Mouse (Mus musculus) left cerebral cortex, adult 18-20 months (tissue): ENCODE data around the gene App. TPM values are rescaled to one million over a fixed set of nuclear protein-coding genes. Genes with fewer than 3 reads are reported as not detected.

Source experiments
- DNase-seq, 2 experiments: peaks; one replicate each; pipeline ENCODE4 v3.0.0; 2021 to 2022; ENCODE audit warnings: low spot score in 2 of 2, mixed read lengths in 1 of 2
- total RNA-seq, 2 experiments: library from RNA; stranded (reverse); gene quantifications; 2 replicates each; pipeline ENCODE4 v1.2.3; 2021

Gene App
- total RNA-seq, 2 experiments from 2014 or later, result 1,397 to 1,476 TPM

GRCm38 (mm10) chr16:84916772-84917171 is 256.8 kb downstream of the App start:
- no peak for DNase-seq

DNA sequence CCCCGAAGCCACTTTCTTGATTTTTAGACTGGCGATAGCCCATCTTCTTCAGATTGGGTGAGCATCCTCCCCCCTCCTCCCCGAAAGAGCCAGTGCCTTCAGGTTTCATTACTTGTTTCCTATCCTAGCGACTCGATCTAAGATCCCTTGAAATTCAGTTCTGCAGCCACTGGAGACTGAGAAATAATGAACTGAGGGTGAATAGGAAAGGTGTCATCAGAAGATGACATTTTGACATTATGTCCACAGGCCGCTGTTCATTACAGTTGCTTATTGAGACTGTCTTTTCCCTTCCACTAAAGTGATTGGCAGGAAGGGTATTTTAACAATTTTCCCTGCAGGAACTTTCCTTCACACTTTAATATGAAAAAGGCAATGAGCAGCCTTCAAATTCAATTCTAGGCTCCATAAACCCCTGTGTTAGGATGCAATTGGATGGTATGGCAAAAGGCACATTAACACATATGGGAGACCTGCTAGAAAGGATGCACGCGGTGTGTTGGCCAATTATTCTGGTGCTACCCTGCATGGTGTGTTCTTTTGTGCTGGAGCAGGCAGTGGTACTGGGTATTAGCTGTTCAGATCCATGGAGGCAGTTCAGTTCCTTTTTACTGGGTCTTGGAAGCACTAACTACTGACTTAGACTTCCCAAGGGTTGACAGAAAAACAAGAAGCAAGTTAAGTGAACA is 261.9 kb downstream of the App start:
- DNase-seq, result no peak

DNA sequence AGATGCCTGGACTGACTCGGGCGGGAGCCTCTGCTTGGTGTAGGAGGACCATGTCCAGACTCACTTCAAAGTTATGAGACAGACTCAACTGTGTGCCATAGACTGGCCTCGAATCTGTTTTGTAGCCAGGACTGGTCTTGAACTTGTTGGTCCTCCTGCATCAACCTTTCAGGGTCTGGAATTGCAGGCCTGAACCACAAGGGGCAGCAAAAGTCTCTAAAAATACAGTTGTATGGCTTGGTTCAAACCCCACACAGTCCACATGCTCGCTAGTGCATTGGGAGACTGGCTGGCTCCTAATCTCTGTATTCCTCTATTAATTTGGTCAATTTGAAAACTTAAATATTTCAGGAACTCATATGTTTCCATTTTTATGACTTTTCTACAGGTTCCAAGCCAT is 270.6 kb downstream of the App start:
- DNase-seq, result no peak
